Comparison of ENCODE assay signal across 29 mouse cellular contexts in the genomic region with DNA sequence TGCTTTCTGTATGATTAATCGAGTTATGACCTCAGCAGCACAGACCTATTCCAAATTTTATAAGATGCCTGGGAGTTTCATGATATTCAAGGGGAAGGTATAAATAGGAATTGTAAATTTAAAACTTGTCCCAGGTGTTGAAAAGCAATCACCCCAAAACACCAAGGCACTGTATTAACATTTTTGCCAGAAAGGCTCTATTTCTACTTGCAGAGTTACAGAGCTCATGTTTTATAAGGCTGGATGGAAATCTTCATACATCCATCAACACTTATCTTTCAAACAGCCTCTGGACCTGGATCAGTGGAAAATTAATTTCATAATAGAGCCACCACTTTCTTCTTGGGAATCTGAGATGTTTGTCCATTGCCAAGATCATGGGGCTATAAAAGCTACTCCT.
"Had no signal": no experiment of that assay in that cellular context is flagged by ENCODE, and none has a peak within 500 bp of the region (broad histone marks: within the 10 kb centered on the region; RNA-seq: fewer than 3 reads in every experiment).

No protein-coding gene starts in this region.

- DNase-seq: layer of hippocampus, postnatal 36 days; left cerebral cortex, postnatal 4 days; liver; liver, embryonic 13.5 days; liver, postnatal 0 days; lung, adult 18-20 months; lung, adult 2 months; lung, embryonic 14.5 days; lung, postnatal 10 days; lung, postnatal 14 days; lung, postnatal 36 days; lung, postnatal 4 days; midbrain, embryonic 14.5 days had no signal

- H3K27me3 ChIP-seq: limb, embryonic 12.5 days; liver, embryonic 13.5 days; liver, embryonic 15.5 days; lung, embryonic 15.5 days; megakaryocyte, embryonic 14.5 days; midbrain, embryonic 12.5 days; midbrain, embryonic 13.5 days; midbrain, embryonic 15.5 days; neural tube, embryonic 12.5 days had no signal

- ATAC-seq: liver, embryonic 12.5 days; liver, postnatal 0 days; lung, postnatal 0 days; midbrain, embryonic 13.5 days; midbrain, embryonic 15.5 days; midbrain, embryonic 16.5 days had no signal

- H3K9ac ChIP-seq: limb, embryonic 12.5 days; liver, embryonic 12.5 days; liver, embryonic 13.5 days; liver, embryonic 14.5 days; liver, embryonic 15.5 days; liver, postnatal 0 days; lung, embryonic 14.5 days; lung, embryonic 15.5 days; midbrain, embryonic 12.5 days; midbrain, embryonic 13.5 days; midbrain, embryonic 15.5 days; neural tube, embryonic 12.5 days had no signal

- H3K4me1 ChIP-seq: liver, embryonic 12.5 days; liver, embryonic 13.5 days; megakaryocyte, embryonic 14.5 days; midbrain, embryonic 13.5 days; midbrain, embryonic 15.5 days; neural tube, embryonic 12.5 days had no signal

- H3K9me3 ChIP-seq: limb, embryonic 12.5 days; liver, embryonic 12.5 days; liver, embryonic 13.5 days; liver, embryonic 15.5 days; lung, embryonic 15.5 days; megakaryocyte, embryonic 14.5 days; midbrain, embryonic 12.5 days; midbrain, embryonic 13.5 days; midbrain, embryonic 15.5 days; neural tube, embryonic 12.5 days had no signal

- H3K4me3 ChIP-seq: left cerebral cortex, adult 2 months; limb, embryonic 12.5 days; liver, embryonic 12.5 days; liver, embryonic 13.5 days; liver, embryonic 15.5 days; lung, embryonic 15.5 days; megakaryocyte, embryonic 14.5 days; midbrain, embryonic 12.5 days; midbrain, embryonic 13.5 days; midbrain, embryonic 15.5 days; myocyte; neural tube, embryonic 12.5 days had no signal

- H3K4me2 ChIP-seq: limb, embryonic 12.5 days; liver, embryonic 11.5 days; liver, embryonic 12.5 days; liver, embryonic 13.5 days; liver, embryonic 15.5 days; lung, embryonic 14.5 days; lung, embryonic 15.5 days; midbrain, embryonic 12.5 days; midbrain, embryonic 13.5 days; midbrain, embryonic 15.5 days; neural tube, embryonic 12.5 days had no signal

- H3K36me3 ChIP-seq: limb, embryonic 12.5 days; liver, embryonic 12.5 days; liver, embryonic 13.5 days; liver, embryonic 15.5 days; lung, embryonic 15.5 days; midbrain, embryonic 12.5 days; midbrain, embryonic 13.5 days; midbrain, embryonic 15.5 days; neural tube, embryonic 12.5 days had no signal

- H3K27ac ChIP-seq: left cerebral cortex, adult 2 months; liver, embryonic 12.5 days; liver, embryonic 13.5 days; liver, embryonic 14.5 days; liver, embryonic 15.5 days; lung, embryonic 15.5 days; macrophage; midbrain, embryonic 12.5 days; midbrain, embryonic 13.5 days; midbrain, embryonic 15.5 days; neural tube, embryonic 12.5 days had no signal
